Mouse (Mus musculus) bone marrow macrophage, adult 2 months (primary cell): ENCODE measurements around the gene Gm10024.
A peak's percentile ranks its signal among the peaks of the same experiment; 100 is the strongest.

Experiments
- CTCF ChIP-seq: IDR thresholded peaks from 2 replicates; pipeline ENCODE4 v1.5.1; 2012; ENCODE audit warnings: low read depth, mild to moderate bottlenecking, low read length, moderate library complexity
- POLR2A ChIP-seq: IDR thresholded peaks from 2 replicates; pipeline ENCODE4 v1.6.1; 2012; ENCODE audit warnings: mild to moderate bottlenecking, low read depth, low read length, borderline replicate concordance

DNA sequence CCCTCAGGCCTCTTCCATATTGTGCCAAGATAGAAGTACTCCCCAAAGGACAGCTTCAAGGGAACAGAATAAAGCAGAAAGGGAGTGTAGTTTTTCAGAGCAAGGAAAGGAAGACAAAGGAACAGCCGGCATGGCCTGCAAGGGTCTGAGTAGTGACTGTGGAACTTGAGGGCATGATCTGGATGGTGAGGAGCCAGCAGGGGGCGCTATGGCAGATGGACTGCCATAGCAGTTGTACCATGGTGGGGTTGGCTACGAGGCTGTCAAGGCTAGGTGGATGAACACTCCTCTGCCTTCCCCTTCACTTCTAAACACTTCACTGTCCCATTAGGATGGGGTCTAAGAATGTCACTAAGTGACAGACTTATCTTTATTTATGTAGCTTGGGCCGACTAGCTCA is 18.0 kb downstream of the Gm10024 start:
- TF ChIP-seq POLR2A (no peak), CTCF (peak; percentile 44; the same call in 1 of the 2 replicates)
